Mouse (Mus musculus) retina, postnatal 1 day (tissue): Measurements from ENCODE around the gene Sfxn4.
"Not testable (repeated sequence)": the region's sequence is repeated elsewhere in the genome, so short reads cannot be mapped to it uniquely, and the experiment has no call there.

ENCODE experiments used
- DNase-seq: peaks from one replicate; pipeline ENCODE4 v3.0.0-alpha.2; 2012

Gene Sfxn4

DNA sequence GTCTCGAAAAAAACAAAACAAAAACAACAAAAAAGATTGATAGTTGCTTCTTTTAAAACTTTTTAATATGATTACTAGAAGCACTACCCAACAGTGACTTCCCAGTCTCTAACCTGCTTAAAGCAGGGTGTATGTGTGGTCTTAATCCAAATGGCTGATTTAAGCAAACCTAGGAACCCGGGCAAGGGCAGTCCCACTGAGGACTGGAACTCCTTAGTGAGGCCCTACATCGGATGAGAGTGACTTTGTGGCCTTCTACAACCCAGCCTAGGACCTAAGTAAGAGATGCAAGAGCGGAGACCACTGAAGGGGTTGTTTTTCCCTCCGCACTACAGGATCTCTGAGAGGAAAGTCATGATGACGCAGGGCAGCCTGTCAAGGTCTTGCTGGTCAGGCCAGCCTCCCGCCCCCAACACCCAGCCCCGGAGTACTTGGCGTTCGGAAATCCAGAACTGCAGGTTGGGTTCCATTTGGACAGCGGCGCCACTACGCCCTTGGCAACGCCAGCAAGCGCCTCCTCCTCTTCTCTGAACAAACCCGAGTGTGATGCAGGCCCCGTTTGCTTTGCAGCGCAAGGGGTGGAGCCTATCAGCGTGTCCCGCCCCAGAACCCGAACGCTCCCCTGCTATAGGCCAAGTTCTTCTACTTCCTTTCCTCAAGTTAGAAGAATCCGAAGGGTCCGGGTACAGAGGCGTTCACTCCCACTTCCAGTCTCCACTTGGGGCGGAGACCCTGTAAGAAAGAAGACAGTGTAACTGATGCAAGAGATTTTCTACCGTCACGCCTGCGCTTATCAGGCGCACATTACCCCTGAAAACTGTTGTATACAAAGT lies at the start of gene Sfxn4:
TSS of gene Sfxn4 (minus strand) at position 612 of the 833 bp plus-strand sequence.
- peak; percentile 95 for DNase-seq

- no peak for DNase-seq
Observed at GRCm38 (mm10) chr19:60910304-60910703, 49.0 kb upstream of the Sfxn4 start.

GRCm38 (mm10) chr19:60905477-60905876 lies 44.2 kb upstream of the Sfxn4 start:
- DNase-seq = no peak

DNA sequence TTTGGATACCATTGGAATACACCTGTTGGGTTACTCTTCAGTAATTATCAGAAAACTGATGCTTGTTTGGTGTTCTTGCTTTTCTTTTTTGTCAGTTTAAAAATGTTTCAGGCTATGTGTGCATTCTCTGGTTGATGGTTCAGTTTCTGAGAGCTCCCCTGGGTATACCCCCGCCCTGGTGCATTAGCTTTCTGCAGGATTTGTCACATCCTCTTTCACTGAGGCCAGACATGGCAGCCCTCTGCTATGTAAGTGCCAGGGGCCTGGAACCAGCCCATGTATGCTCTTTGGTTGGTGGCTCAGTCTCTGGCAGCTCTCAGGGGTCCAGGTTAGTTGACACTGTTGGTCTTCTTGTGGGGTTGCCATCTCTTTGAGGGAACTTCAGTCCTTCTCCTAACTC lies 42.7 kb upstream of the Sfxn4 start:
- DNase-seq = no peak

- no peak for DNase-seq
Observed at GRCm38 (mm10) chr19:60903139-60903538, 41.9 kb upstream of the Sfxn4 start.

DNA sequence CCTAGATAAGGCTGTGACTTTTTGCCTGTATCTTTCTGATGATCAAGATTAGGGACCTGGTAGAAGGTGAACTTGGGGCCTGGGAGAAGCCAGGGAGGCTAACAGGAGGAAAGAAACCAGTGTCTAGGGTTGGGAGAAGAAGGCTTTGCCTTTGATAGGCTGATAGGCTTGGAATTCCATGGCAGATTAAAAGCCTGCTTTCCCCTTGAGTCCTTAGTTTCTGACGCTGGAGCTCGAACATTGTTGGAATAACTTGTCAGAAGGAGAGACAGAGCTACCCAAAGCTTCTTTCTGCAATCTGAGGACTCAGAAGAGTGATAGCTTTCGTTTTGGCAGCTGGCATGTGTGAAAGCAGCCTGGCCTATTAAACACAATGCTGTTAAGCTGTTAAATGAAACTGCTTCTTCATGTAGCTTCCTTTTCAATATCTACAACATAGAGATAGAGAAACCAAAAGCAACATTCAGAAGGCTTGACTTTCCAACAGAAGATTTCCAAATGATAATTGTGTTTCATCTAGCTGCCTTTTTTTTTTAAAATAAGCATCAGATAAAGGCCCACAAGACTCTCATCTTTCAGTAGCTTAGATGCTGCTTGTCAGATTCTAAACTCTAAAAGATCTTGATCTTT lies 34.1 kb upstream of the Sfxn4 start:
- no peak for DNase-seq

DNA sequence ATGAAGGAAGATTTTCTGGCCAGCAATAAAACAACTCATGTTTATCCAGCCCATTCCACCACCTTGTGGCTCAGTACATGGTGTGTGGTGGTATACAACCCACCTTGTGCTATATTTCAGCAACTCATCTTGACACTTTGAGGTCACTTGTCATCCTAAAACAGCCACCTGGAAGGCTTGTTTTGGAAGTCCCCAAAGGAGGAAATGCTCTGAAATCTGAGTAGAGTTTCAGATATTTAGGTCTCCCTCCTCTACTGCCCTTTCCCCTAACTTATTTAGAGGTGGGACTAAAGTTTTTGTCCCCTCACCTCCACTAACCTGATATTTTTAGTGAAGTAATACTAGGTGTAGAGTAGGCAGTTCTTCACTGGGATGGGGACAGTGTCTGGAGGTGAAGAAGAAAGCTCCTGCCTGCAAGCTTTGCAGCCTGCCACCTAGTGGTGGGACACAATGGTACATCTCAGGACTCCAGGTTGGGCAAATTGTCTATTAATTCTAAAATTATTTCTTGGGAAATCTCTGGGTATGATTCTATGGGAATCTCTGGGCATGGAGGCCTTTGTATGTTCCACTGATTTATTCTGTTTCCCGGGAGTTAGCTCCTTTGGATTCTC lies 30.8 kb upstream of the Sfxn4 start:
- peak; percentile 72 for DNase-seq

DNA sequence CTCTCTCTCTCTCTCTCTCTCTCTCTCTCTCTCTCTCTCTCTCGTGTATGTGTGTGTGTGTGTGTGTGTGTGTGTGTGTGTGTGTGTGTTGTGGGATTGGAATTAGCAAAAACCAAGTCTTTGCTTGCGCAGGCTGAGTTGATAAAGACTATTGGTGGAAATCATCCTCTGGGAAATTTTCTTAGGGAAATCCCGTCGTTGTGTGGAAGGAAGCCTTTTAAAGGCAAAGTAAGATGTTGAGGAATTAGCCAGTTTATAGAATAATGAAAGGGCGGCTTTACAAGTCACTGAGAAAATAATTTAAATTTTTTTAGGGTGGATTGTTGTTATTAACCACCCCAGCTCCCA lies 29.8 kb upstream of the Sfxn4 start:
- DNase-seq = peak; percentile 12

- DNase-seq = no peak
Observed at GRCm38 (mm10) chr19:60890391-60891122, 29.3 kb upstream of the Sfxn4 start.

GRCm38 (mm10) chr19:60889714-60890315 lies 28.5 kb upstream of the Sfxn4 start, which contains the start of gene Grk5:
TSS of gene Grk5 (plus strand) at chr19:60889749.
- DNase-seq = peak; percentile 96

DNA sequence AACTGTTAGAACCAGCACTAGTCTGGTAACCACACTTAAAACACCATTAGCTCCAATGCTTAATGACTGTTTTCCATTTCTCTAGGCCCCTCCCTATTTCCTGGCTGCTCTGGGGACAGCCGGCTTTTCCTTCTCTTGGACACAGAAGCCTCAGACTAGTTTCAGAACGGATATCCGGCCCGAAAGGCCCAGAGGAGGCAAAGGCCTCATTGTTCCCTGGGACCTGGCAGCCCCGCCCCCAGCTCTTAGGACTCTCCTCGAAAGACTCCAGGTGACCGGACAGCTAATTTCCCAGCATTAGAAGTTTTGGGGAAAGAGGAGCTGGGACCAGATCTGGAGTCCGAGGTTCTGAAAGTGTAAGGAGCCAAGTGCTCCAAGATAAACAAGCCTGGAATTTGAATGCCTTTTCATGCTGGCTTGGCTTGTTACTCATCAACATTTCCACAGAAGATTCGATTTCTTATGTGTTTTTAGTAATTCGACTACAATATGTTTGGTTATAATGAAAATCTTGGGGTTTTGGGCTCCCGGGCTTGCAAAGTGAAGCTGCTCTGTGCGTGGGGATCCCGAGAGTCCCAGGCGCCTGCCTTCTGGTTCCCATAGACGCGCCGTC lies 27.9 kb upstream of the Sfxn4 start:
- peak; percentile 63 for DNase-seq

DNA sequence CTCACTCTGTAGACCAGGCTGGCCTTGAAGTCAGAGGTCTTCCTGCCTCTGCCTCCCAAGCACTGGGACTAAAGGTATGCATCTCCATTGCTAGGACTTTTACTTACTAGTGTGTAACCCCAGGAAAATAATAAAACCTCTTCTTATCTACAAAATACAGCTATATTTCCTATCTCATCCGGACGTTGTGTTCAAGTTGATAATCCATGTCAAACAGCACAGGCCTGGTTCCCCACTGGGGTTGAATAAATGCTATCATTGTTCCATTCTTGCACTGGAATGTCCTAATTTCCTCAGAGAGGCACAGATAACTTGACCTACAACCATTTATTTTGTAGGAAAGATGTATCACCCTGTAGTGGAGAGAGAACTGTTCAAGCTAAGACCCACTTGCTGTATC lies 26.4 kb upstream of the Sfxn4 start:
- DNase-seq = no peak

DNA sequence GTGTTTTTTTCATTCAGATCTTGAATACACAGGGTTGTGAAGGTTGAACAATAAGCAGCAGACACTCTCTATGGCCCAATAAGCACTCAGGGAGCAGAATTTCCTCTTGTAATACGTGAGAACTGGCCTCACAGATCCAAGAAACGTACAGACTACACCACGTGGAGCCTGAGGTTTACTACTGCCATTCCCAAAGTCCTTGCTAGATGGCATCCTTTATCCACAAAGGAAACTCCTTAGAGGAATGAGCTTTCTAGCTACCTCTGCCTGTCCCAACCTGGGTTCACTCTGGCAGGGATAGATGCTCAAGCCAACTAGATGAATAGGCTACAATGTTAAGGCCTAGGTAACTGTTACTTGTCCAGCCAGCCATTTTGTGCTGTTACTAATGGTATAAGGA lies 21.9 kb upstream of the Sfxn4 start:
- DNase-seq = peak; percentile 49

DNA sequence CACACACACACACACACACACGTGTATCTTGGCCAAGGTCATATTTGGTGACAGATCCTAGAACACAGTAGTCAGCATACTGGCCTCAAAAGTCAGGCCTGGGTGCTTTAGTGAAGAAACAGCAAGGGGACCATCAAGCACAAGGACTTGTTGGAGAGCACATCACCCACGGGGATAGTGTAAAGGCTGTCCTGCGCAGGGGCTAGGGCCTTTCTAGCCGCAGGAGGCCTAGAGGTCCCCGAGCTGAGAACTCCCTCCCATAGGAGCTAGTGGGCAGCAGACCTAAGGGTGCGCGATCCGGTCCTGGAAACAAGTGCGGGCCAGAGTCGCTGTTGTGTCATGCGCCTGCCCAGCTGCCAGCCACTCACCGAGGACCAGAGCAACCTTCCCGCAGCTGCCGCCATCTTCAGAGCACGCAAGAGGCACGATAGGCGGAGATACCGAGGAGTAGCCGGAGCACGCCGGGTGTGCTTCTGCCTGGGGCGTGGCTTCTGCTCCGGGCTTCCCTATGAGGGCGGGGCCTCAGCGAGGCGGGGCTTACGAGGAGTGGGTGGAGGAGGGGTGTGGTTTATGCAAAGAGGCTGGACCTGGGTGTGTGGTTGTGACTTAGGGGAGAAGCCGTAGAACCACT lies 12.9 kb upstream of the Sfxn4 start, which contains the start of gene Prdx3:
TSS of gene Prdx3 (minus strand) at position 493 of the 631 bp plus-strand sequence.
- peak; percentile 96 for DNase-seq

- no peak for DNase-seq
Observed at GRCm38 (mm10) chr19:60873501-60873900, 12.2 kb upstream of the Sfxn4 start.

DNA sequence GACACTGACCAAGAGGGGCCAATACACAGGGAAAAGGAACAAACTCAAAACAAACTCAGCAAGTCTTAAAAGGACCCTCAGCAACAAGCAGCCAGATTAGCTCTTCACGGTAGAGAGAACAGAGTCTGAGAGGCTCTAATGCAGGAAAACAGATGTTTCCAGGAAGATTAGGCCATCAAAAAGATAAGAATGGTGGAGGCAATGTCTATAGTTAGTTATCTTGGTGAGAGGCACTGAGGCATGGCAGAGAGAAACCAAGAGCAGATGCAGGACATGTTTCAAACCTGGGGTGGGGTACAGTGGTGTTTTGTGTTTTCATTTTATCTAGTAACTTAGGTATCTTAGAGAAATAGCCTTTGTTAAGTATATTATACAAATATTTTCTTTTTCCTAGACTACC lies 11.0 kb upstream of the Sfxn4 start:
- DNase-seq = no peak

DNA sequence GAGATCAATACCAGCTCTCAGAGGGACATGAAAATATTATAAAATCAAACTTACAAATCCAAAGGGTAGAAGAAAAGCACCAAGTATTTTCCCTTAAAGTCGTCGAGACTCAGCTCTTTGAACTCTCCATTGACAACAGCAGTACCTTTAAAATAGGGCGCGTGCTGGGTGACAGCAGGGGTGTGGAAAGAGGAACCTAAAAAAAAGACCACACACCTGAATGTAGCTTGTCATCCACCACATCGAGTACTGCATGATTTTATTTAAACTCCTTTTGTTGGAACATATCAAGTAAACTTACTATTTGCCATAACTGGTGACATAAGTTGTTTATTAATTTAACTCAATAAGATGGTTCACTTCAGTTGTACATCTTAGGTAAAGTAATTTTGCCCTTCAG lies 10.1 kb upstream of the Sfxn4 start:
- no peak for DNase-seq

- no peak for DNase-seq
Observed at GRCm38 (mm10) chr19:60870489-60870888, 9.2 kb upstream of the Sfxn4 start.

GRCm38 (mm10) chr19:60866169-60866568 lies 4.9 kb upstream of the Sfxn4 start:
- not testable (repeated sequence) for DNase-seq

- DNase-seq = no peak
Observed at GRCm38 (mm10) chr19:60845731-60846130, 15.5 kb downstream of the Sfxn4 start.

- no peak for DNase-seq
Observed at GRCm38 (mm10) chr19:60843324-60843723, 18.0 kb downstream of the Sfxn4 start.

DNA sequence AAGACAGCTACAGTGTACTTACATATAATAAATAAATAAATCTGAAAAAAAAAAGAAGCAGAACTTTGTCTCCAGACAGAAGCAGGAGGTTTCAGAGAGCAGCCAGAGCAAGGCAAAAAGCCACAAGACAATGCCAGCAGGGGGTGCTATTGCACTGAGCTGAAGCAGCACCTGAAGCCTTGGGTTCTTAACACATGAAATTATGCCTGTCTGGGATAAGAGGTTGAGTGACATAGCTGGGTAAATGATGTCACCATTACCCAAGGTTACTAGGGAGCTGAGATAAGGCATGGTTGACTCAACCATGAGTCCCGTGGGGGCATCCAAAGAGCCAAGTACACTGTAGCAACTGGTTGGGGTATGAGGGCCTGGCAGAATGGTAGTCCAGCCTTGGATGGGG lies 23.5 kb downstream of the Sfxn4 start:
- peak; percentile 81 for DNase-seq
